Mouse (Mus musculus) CH12.LX (cell line): ENCODE data around the gene Coq8b. TPM values are rescaled to one million over a fixed set of nuclear protein-coding genes. Genes with fewer than 3 reads are reported as not detected.

Experiments used
- DNase-seq: peaks from one replicate; pipeline ENCODE4 v3.0.0-alpha.2; 2013; ENCODE audit errors: extremely low read depth
- H3K27ac ChIP-seq: 2 replicates; pipeline ENCODE4 v1.5.1; 2012; ENCODE audit warnings: low read depth, mild to moderate bottlenecking, control low read depth, moderate library complexity; ENCODE audit not compliant: insufficient read depth
- H3K27me3 ChIP-seq: replicated peaks from 2 replicates; pipeline ENCODE3; 2012; ENCODE audit warnings: inconsistent platforms
- H3K36me3 ChIP-seq, 2 experiments: replicated peaks in 1 of 2; 2 replicates each; pipeline versions ENCODE3 to v1.6.1; 2012; ENCODE audit warnings: inconsistent platforms in 1 of 2, low read length in 1 of 2, mild to moderate bottlenecking in 1 of 2, mixed read lengths in 1 of 2, moderate library complexity in 1 of 2; ENCODE audit not compliant: control insufficient read depth in 1 of 2, insufficient read depth in 1 of 2
- H3K4me1 ChIP-seq, 2 experiments: 2 replicates each; pipeline ENCODE4 v1.6.1; 2012; ENCODE audit warnings: inconsistent platforms in 1 of 2, moderate library complexity in 1 of 2; ENCODE audit not compliant: insufficient read depth in 2 of 2, control insufficient read depth in 1 of 2
- H3K4me2 ChIP-seq: 2 replicates; pipeline ENCODE4 v1.6.1; 2012; ENCODE audit warnings: low read depth, mild to moderate bottlenecking, control low read depth; ENCODE audit not compliant: poor library complexity, insufficient read depth, severe bottlenecking
- H3K4me3 ChIP-seq, 3 experiments: fragments of 150-350 bp in 1 of 3; sonication (generic) in 1 of 3; replicated peaks in 1 of 3; 2 replicates each; pipeline versions ENCODE3 to v1.5.1; 2011 to 2012; ENCODE audit warnings: low read depth in 2 of 3, low read length in 2 of 3, mild to moderate bottlenecking in 2 of 3, moderate library complexity in 2 of 3, control low read depth in 1 of 3, improper control_type of control experiment in 1 of 3, inconsistent platforms in 1 of 3, mixed read lengths in 1 of 3; ENCODE audit not compliant: poor library complexity in 1 of 3
- H3K79me2 ChIP-seq: replicated peaks from 2 replicates; pipeline ENCODE4 v1.6.1; 2012; ENCODE audit warnings: mild to moderate bottlenecking, moderate library complexity; ENCODE audit not compliant: control insufficient read depth, poor library complexity, insufficient read depth, severe bottlenecking; ENCODE audit errors: extremely low read depth
- H3K9ac ChIP-seq: 2 replicates; pipeline ENCODE4 v1.6.1; 2012; ENCODE audit warnings: low read depth, mild to moderate bottlenecking, control low read depth, moderate library complexity; ENCODE audit not compliant: insufficient read depth
- H3K9me3 ChIP-seq: replicated peaks from 2 replicates; pipeline ENCODE3; 2012; ENCODE audit warnings: low read length, inconsistent platforms, mixed read lengths
- CTCF ChIP-seq, 2 experiments: IDR thresholded peaks in 1 of 2; conservative IDR thresholded peaks in 1 of 2; 2 replicates each; pipeline ENCODE4 v1.5.1; 2011 to 2012; ENCODE audit warnings: low read depth in 2 of 2, low read length in 2 of 2, improper control_type of control experiment in 1 of 2, inconsistent platforms in 1 of 2, mild to moderate bottlenecking in 1 of 2, moderate library complexity in 1 of 2
- E2F4 ChIP-seq: IDR thresholded peaks from 2 replicates; pipeline ENCODE4 v1.6.1; 2011; ENCODE audit warnings: low read depth, low read length, improper control_type of control experiment; ENCODE audit not compliant: insufficient replicate concordance
- EP300 ChIP-seq: IDR thresholded peaks from 2 replicates; pipeline ENCODE4 v1.6.1; 2011; ENCODE audit warnings: low read length, improper control_type of control experiment
- GABPA ChIP-seq: IDR thresholded peaks from 2 replicates; pipeline ENCODE4 v1.6.1; 2012; ENCODE audit warnings: low read depth, low read length, improper control_type of control experiment, inconsistent platforms; ENCODE audit not compliant: insufficient replicate concordance
- JUN ChIP-seq: IDR thresholded peaks from 2 replicates; pipeline ENCODE4 v1.6.1; 2011; ENCODE audit warnings: low read depth, mild to moderate bottlenecking, low read length, improper control_type of control experiment, moderate library complexity; ENCODE audit not compliant: insufficient read depth
- MAFK ChIP-seq: IDR thresholded peaks from 2 replicates; pipeline ENCODE4 v1.6.1; 2011; ENCODE audit warnings: low read length, improper control_type of control experiment; ENCODE audit not compliant: insufficient replicate concordance
- MAX ChIP-seq: IDR thresholded peaks from 2 replicates; pipeline ENCODE4 v1.6.1; 2011; ENCODE audit warnings: low read length, improper control_type of control experiment
- MAZ ChIP-seq: IDR thresholded peaks from 2 replicates; pipeline ENCODE4 v1.6.1; 2012; ENCODE audit warnings: low read depth, mild to moderate bottlenecking, inconsistent platforms, low read length, improper control_type of control experiment, moderate library complexity
- MEF2A ChIP-seq: IDR thresholded peaks from 2 replicates; pipeline ENCODE4 v1.6.1; 2014; ENCODE audit warnings: low read depth, mild to moderate bottlenecking, inconsistent platforms, low read length, improper control_type of control experiment, borderline replicate concordance
- PAX5 ChIP-seq: IDR thresholded peaks from 2 replicates; pipeline ENCODE4 v1.6.1; 2012; ENCODE audit warnings: low read length, inconsistent platforms, mixed read lengths
- POLR2AphosphoS2 ChIP-seq: IDR thresholded peaks from 2 replicates; pipeline ENCODE4 v1.6.1; 2011; ENCODE audit warnings: low read depth, low read length, improper control_type of control experiment
- RCOR1 ChIP-seq: conservative IDR thresholded peaks from 2 replicates; pipeline ENCODE4 v1.6.1; 2012; ENCODE audit warnings: low read depth, mild to moderate bottlenecking, inconsistent platforms, low read length, improper control_type of control experiment
- SMC3 ChIP-seq: IDR thresholded peaks from 2 replicates; pipeline ENCODE4 v1.6.1; 2011; ENCODE audit warnings: low read depth, low read length, improper control_type of control experiment
- TBP ChIP-seq: conservative IDR thresholded peaks from 2 replicates; pipeline ENCODE4 v1.6.1; 2011; ENCODE audit warnings: low read depth, low read length, improper control_type of control experiment
- TCF12 ChIP-seq: IDR thresholded peaks from 2 replicates; pipeline ENCODE4 v1.6.1; 2014; ENCODE audit warnings: low read depth, mild to moderate bottlenecking, inconsistent platforms, low read length, improper control_type of control experiment
- UBTF ChIP-seq: IDR thresholded peaks from 2 replicates; pipeline ENCODE4 v1.6.1; 2012; ENCODE audit warnings: low read depth, mild to moderate bottlenecking, inconsistent platforms, low read length, improper control_type of control experiment, moderate library complexity
- USF2 ChIP-seq: conservative IDR thresholded peaks from 2 replicates; pipeline ENCODE4 v1.6.1; 2011; ENCODE audit warnings: low read depth, low read length, improper control_type of control experiment
- ZC3H11A ChIP-seq: IDR thresholded peaks from 2 replicates; pipeline ENCODE4 v1.6.1; 2012; ENCODE audit warnings: low read depth, mild to moderate bottlenecking, inconsistent platforms, low read length, improper control_type of control experiment
- ZNF384 ChIP-seq: IDR thresholded peaks from 2 replicates; pipeline ENCODE4 v1.6.1; 2012; ENCODE audit warnings: low read depth, low read length, improper control_type of control experiment, inconsistent platforms
- dilution Hi-C: fragments of 300-500 bp; cut with MboI; formaldehyde crosslinking; loops from 2 replicates; pipeline ENCODE4 v1.14.3; 2020; ENCODE audit warnings: low sequenced_read_pairs; ENCODE audit not compliant: extremely low pct_unique_long_range_greater_than_20kb, extremely low pct_ligation_motif_present
- in situ Hi-C: fragments of 300-500 bp; cut with MboI; formaldehyde crosslinking; loops from 3 replicates; pipeline ENCODE4 v1.14.3; 2019; ENCODE audit warnings: low sequenced_read_pairs, low pct_ligation_motif_present, low pct_unique_long_range_greater_than_20kb, mixed read lengths
- polyA plus RNA-seq: library from polyadenylated mRNA; unstranded; fragments of >175 nt; gene quantifications from 2 replicates; pipeline ENCODE4 v1.2.1, GENCODE M21; 2012; ENCODE audit warnings: low read depth; ENCODE audit not compliant: insufficient read length
- total RNA-seq, 2 experiments: library from RNA; depleted of rRNA; stranded (reverse); fragments of 300-350 nt in 1 of 2; fragments of >200 nt in 1 of 2; gene quantifications; 2 replicates each; pipeline ENCODE4 v1.2.3; 2012 to 2014

The Coq8b gene
- total and polyA plus RNA-seq, 3 experiments: 19.7 to 26.5 (median 21.3) TPM

DNA sequence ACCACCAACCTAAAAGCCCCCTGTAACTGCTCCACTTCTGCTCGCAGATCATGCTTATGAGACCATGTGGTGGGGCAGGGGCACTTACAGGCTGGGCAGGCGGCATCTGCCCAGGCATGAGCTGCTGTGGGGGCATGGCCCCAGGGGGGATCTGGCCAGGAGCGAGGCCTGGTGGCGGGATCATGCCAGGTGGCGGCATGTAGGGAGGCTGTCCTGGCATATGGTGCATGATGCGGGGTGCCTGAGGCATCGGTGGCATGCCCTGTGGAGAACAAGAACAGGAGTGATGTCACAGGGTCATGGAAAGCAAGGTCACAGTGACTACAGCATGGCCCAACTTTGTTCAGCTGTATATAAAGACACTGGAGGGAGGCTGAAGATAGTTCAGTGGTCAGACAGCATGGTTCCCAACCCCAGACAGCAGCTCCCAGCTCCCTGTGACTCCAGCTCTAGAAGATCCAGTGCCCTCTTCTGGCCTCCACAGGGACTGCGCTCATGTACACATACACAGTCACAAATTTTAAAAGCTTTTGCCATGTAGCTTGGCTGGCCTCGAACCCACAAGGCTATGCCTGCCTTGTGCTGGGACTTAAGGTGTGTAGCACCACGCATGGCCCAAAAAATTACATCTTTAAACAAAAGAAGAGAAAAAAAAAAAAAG lies 43.4 kb upstream of the Coq8b start:
- Histone ChIP-seq H3K9ac (no peak overlapping the region), H3K79me2 (peaks cover 34% of the 10 kb centered on the region), H3K4me3 (no peak overlapping the region), H3K4me1 (peaks cover 15 to 28% of the 10 kb centered on the region in 2 experiments), H3K4me2 (no peak overlapping the region), H3K36me3 (peaks cover 88 to 98% of the 10 kb centered on the region in 2 experiments), H3K9me3 (peaks cover 10% of the 10 kb centered on the region), H3K27me3 (no peaks in the 10 kb centered on the region), H3K27ac (no peak overlapping the region)
- no peak for DNase-seq
- dilution Hi-C loops (no loop called here), in situ Hi-C loops (no loop called here)
- no peak for TF ChIP-seq MAX
- peak; percentile 24 to 44; a peak in 2 of 4 replicates for TF ChIP-seq CTCF (conservative IDR thresholded peaks at IDR 0.05 in 1 of 2, IDR thresholded peaks at IDR 0.05 in 1 of 2; ENCODE audit: low read depth in 2 of 2, low read length in 2 of 2)
- TF ChIP-seq SMC3: peak; percentile 28; the same call in 1 of the 2 replicates

DNA sequence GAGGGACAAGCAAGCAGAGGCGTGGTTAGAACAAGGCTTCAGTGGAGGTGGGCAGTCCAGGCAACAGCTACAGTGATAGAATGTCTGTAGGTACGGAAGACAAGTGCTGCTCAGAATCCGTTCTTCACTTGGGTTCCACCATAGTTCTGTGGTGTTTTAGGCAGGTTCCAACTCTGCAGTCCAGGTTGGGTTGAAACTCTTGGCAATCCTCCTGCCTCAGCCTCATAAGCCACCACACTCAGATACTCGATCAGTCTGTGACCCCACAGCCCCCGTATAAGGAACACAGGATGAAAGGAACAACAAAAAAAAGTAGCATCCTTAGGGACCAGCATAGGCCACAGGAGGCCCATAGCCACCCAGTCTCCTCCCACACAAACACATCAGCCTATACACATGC lies 40.4 kb upstream of the Coq8b start:
- Histone ChIP-seq H3K4me1 (peaks cover 15 to 40% of the 10 kb centered on the region in 2 experiments), H3K27me3 (no peaks in the 10 kb centered on the region), H3K4me2 (no peak overlapping the region), H3K4me3 (no peak overlapping the region), H3K27ac (no peak overlapping the region), H3K9me3 (peaks cover 8% of the 10 kb centered on the region), H3K9ac (no peak overlapping the region), H3K36me3 (peaks cover 60 to 73% of the 10 kb centered on the region in 2 experiments), H3K79me2 (peaks cover 41% of the 10 kb centered on the region)
- in situ Hi-C loops: loop anchor here (5.0 kb wide), 1 partner anchor 35 kb away; the partner anchor contains the start of gene Itpkc
- no peak for DNase-seq
- dilution Hi-C loops: no loop called here
- TF ChIP-seq MAFK: no peak
- no peak for TF ChIP-seq ZC3H11A
- TF ChIP-seq E2F4: no peak
- TF ChIP-seq PAX5: no peak
- no peak for TF ChIP-seq SMC3
- no peak for TF ChIP-seq USF2
- no peak for TF ChIP-seq CTCF (conservative IDR thresholded peaks at IDR 0.05 in 1 of 2, IDR thresholded peaks at IDR 0.05 in 1 of 2; ENCODE audit: low read depth in 2 of 2, low read length in 2 of 2)
- no peak for TF ChIP-seq TBP
- no peak for TF ChIP-seq MAZ
- no peak for TF ChIP-seq TCF12
- TF ChIP-seq ZNF384: no peak
- TF ChIP-seq RCOR1: no peak
- no peak for TF ChIP-seq MEF2A
- no peak for TF ChIP-seq UBTF
- no peak for TF ChIP-seq JUN
- TF ChIP-seq GABPA: no peak
- no peak for TF ChIP-seq EP300
- no peak for TF ChIP-seq POLR2AphosphoS2
